Mouse (Mus musculus): ENCODE measurements around the gene Mmp15. TPM values are rescaled to one million over a fixed set of nuclear protein-coding genes. Genes with fewer than 3 reads are reported as not detected.

Gene Mmp15
- total and polyA plus RNA-seq, 3 experiments: 53.4 to 67.5 (median 56.7) TPM

- no peak overlapping the region for H3K9ac ChIP-seq (ENCODE audit: low read depth, low read length)
These were observed 27.4 kb upstream of the Mmp15 start for GRCm38 (mm10) chr8:95324646-95325045.

GRCm38 (mm10) chr8:95326822-95327221 lies 25.2 kb upstream of the Mmp15 start:
- 54% methylated on average over 5 of the region's 5 CpGs for WGBS
- no peak for DNase-seq
- Histone ChIP-seq H3K9ac (ENCODE audit: low read depth, low read length) (no peak overlapping the region), H3K4me3 (no peak overlapping the region), H3K79me2 (replicated peaks; ENCODE audit: control insufficient read depth, insufficient read depth, low read length) (peaks cover 10% of the 10 kb centered on the region), H3K27me3 (ENCODE audit: control insufficient read depth, insufficient read depth, low read length) (no peaks in the 10 kb centered on the region), H3K27ac (no peak overlapping the region; the same call in 1 of the 2 replicates), H3K36me3 (ENCODE audit: control insufficient read depth, insufficient read depth, low read length) (no peaks in the 10 kb centered on the region), H3K4me1 (ENCODE audit: control insufficient read depth, insufficient read depth, low read length) (peaks cover 14% of the 10 kb centered on the region)
- TF ChIP-seq POLR2A (IDR thresholded peaks at IDR 0.05; ENCODE audit: insufficient read depth, low read depth, low read length) (no peak), CTCF (IDR thresholded peaks at IDR 0.05) (no peak), EP300 (IDR thresholded peaks at IDR 0.05; ENCODE audit: insufficient read depth, low read depth, low read length) (no peak)
- intact Hi-C loops (cut with DNase I): no loop called here

More at GRCm38 (mm10) chr8:95324646-95325045, 27.4 kb upstream of the Mmp15 start:
- WGBS: 38% methylated on average over 5 of the region's 5 CpGs
- Histone ChIP-seq H3K4me1 (ENCODE audit: control insufficient read depth, insufficient read depth, low read length) (peaks cover 18% of the 10 kb centered on the region), H3K4me3 (no peak overlapping the region), H3K36me3 (ENCODE audit: control insufficient read depth, insufficient read depth, low read length) (no peaks in the 10 kb centered on the region), H3K27ac (peak overlapping the region; percentile 38), H3K79me2 (replicated peaks; ENCODE audit: control insufficient read depth, insufficient read depth, low read length) (peaks cover 10% of the 10 kb centered on the region), H3K27me3 (ENCODE audit: control insufficient read depth, insufficient read depth, low read length) (no peaks in the 10 kb centered on the region)
- intact Hi-C loops (cut with DNase I): no loop called here
- TF ChIP-seq CTCF (IDR thresholded peaks at IDR 0.05) (no peak), EP300 (IDR thresholded peaks at IDR 0.05; ENCODE audit: insufficient read depth, low read depth, low read length) (no peak), POLR2A (IDR thresholded peaks at IDR 0.05; ENCODE audit: insufficient read depth, low read depth, low read length) (no peak)
- DNase-seq: no peak

GRCm38 (mm10) chr8:95327866-95328465 lies 24.1 kb upstream of the Mmp15 start:
- no peak for TF ChIP-seq EP300 (IDR thresholded peaks at IDR 0.05; ENCODE audit: insufficient read depth, low read depth, low read length)
- TF ChIP-seq POLR2A (IDR thresholded peaks at IDR 0.05; ENCODE audit: insufficient read depth, low read depth, low read length): no peak
- no peak for TF ChIP-seq CTCF (IDR thresholded peaks at IDR 0.05)
- peaks cover 10% of the 10 kb centered on the region for H3K79me2 ChIP-seq (replicated peaks; ENCODE audit: control insufficient read depth, insufficient read depth, low read length)
- WGBS: 88% methylated on average over 46 of the region's 46 CpGs
- intact Hi-C loops (cut with DNase I): no loop called here
- H3K36me3 ChIP-seq (ENCODE audit: control insufficient read depth, insufficient read depth, low read length): peaks cover 3% of the 10 kb centered on the region; the same call in 1 of the 2 replicates
- peaks cover 15% of the 10 kb centered on the region for H3K4me1 ChIP-seq (ENCODE audit: control insufficient read depth, insufficient read depth, low read length)
- no peak overlapping the region for H3K4me3 ChIP-seq
- H3K27me3 ChIP-seq (ENCODE audit: control insufficient read depth, insufficient read depth, low read length): no peaks in the 10 kb centered on the region
- no peak overlapping the region for H3K9ac ChIP-seq (ENCODE audit: low read depth, low read length)
- H3K27ac ChIP-seq: no peak overlapping the region
- no peak for DNase-seq

- no peak for TF ChIP-seq EP300 (IDR thresholded peaks at IDR 0.05; ENCODE audit: insufficient read depth, low read depth, low read length)
- TF ChIP-seq POLR2A (IDR thresholded peaks at IDR 0.05; ENCODE audit: insufficient read depth, low read depth, low read length): no peak
- TF ChIP-seq CTCF (IDR thresholded peaks at IDR 0.05): no peak
- H3K36me3 ChIP-seq (ENCODE audit: control insufficient read depth, insufficient read depth, low read length): peaks cover 4% of the 10 kb centered on the region; the same call in 1 of the 2 replicates
- no peak overlapping the region for H3K9ac ChIP-seq (ENCODE audit: low read depth, low read length)
- 7% methylated on average over 1 of the region's 1 CpGs for WGBS
- H3K27me3 ChIP-seq (ENCODE audit: control insufficient read depth, insufficient read depth, low read length): no peaks in the 10 kb centered on the region
- no peak overlapping the region; the same call in 1 of the 2 replicates for H3K27ac ChIP-seq
- DNase-seq: no peak
- intact Hi-C loops (cut with DNase I): no loop called here
- peak overlapping the region; percentile 95 for H3K4me3 ChIP-seq
- peaks cover 11% of the 10 kb centered on the region for H3K79me2 ChIP-seq (replicated peaks; ENCODE audit: control insufficient read depth, insufficient read depth, low read length)
- H3K4me1 ChIP-seq (ENCODE audit: control insufficient read depth, insufficient read depth, low read length): peaks cover 10% of the 10 kb centered on the region
These were observed 21.7 kb upstream of the Mmp15 start for GRCm38 (mm10) chr8:95330367-95330766.

GRCm38 (mm10) chr8:95331156-95331719 lies 20.8 kb upstream of the Mmp15 start:
- DNase-seq: no peak
- Histone ChIP-seq H3K27me3 (ENCODE audit: control insufficient read depth, insufficient read depth, low read length) (no peaks in the 10 kb centered on the region), H3K79me2 (replicated peaks; ENCODE audit: control insufficient read depth, insufficient read depth, low read length) (peaks cover 11% of the 10 kb centered on the region), H3K4me1 (ENCODE audit: control insufficient read depth, insufficient read depth, low read length) (peaks cover 8% of the 10 kb centered on the region), H3K9ac (ENCODE audit: low read depth, low read length) (peak overlapping the region; percentile 98), H3K36me3 (ENCODE audit: control insufficient read depth, insufficient read depth, low read length) (peaks cover 4% of the 10 kb centered on the region; the same call in 1 of the 2 replicates), H3K27ac (peak overlapping the region; percentile 97), H3K4me3 (peak overlapping the region; percentile 95)
- intact Hi-C loops (cut with DNase I): loop anchor here (1.0 kb wide), 1 partner anchor 76 kb away; no protein-coding TSS in a partner anchor
- no peak for TF ChIP-seq POLR2A (IDR thresholded peaks at IDR 0.05; ENCODE audit: insufficient read depth, low read depth, low read length)
- TF ChIP-seq CTCF (IDR thresholded peaks at IDR 0.05): no peak
- no peak for TF ChIP-seq EP300 (IDR thresholded peaks at IDR 0.05; ENCODE audit: insufficient read depth, low read depth, low read length)
- WGBS: under 1% methylated on average over 38 of the region's 38 CpGs
